Mouse (Mus musculus) hindbrain, embryonic 15.5 days (tissue): ENCODE measurements at regions not wholly inside any gene's neighbourhood (a gene's known extent, or its start where the extent isn't known, plus 50 kb on each side); places are given as distances from the start of the nearest gene placed in this dataset.
A peak's percentile ranks its signal among the peaks of the same experiment; 100 is the strongest.
"Not testable (repeated sequence)": the region's sequence is repeated elsewhere in the genome, so short reads cannot be mapped to it uniquely, and the experiment has no call there.

Source experiments
- ATAC-seq: fragments of 200-750 bp; cut with Nextera tagmentation; 2 replicates; pipeline ENCODE4 v1.8.0; 2017; ENCODE audit warnings: low read depth, moderate number of reproducible peaks, moderate TSS enrichment; ENCODE audit not compliant: low FRiP score
- H3K27ac ChIP-seq: fragments of 300-500 bp; sonication (generic); replicated peaks from 2 replicates; pipeline ENCODE4 v1.5.1; 2015; ENCODE audit warnings: mild to moderate bottlenecking, inconsistent platforms
- H3K27me3 ChIP-seq: fragments of 300-500 bp; sonication (generic); 2 replicates; pipeline ENCODE4 v1.6.1; 2015; ENCODE audit warnings: control low read depth, inconsistent platforms
- H3K36me3 ChIP-seq: fragments of 300-500 bp; sonication (generic); 2 replicates; pipeline ENCODE4 v1.6.1; 2015; ENCODE audit warnings: control low read depth, inconsistent platforms
- H3K4me1 ChIP-seq: fragments of 300-500 bp; sonication (generic); replicated peaks from 2 replicates; pipeline ENCODE4 v1.6.1; 2015; ENCODE audit warnings: control low read depth, inconsistent platforms
- H3K4me2 ChIP-seq: fragments of 300-500 bp; sonication (generic); 2 replicates; pipeline ENCODE4 v1.6.1; 2015; ENCODE audit warnings: moderate library complexity, mild to moderate bottlenecking, inconsistent platforms
- H3K4me3 ChIP-seq: fragments of 300-500 bp; sonication (generic); 2 replicates; pipeline ENCODE4 v1.5.1; 2015; ENCODE audit warnings: mild to moderate bottlenecking, inconsistent platforms
- H3K9ac ChIP-seq: fragments of 300-500 bp; sonication (generic); 2 replicates; pipeline ENCODE4 v1.6.1; 2015; ENCODE audit warnings: inconsistent platforms
- H3K9me3 ChIP-seq: fragments of 300-500 bp; sonication (generic); 2 replicates; pipeline ENCODE4 v1.6.1; 2016; ENCODE audit warnings: control low read depth, inconsistent platforms
- WGBS: fragments of 180-500 bp; shearing (Covaris S2); methylation state at CpG from one replicate; pipeline ENCODE4 v1.1.7; 2015; 5-methylcytosine and 5-hydroxymethylcytosine counted together

- Histone ChIP-seq H3K9ac (no peak overlapping the region), H3K27ac (no peak overlapping the region), H3K4me3 (no peak overlapping the region), H3K4me1 (no peaks in the 10 kb centered on the region), H3K4me2 (peak overlapping the region; percentile 31), H3K27me3 (no peaks in the 10 kb centered on the region), H3K36me3 (no peaks in the 10 kb centered on the region), H3K9me3 (no peaks in the 10 kb centered on the region)
- 47% methylated on average over 10 of the region's 10 CpGs for WGBS
- no peak for ATAC-seq
Observed at GRCm38 (mm10) chr10:23686969-23687368, 100.1 kb downstream of the Rps12 start.

- 91% methylated on average over 4 of the region's 4 CpGs for WGBS
- ATAC-seq: no peak
- Histone ChIP-seq H3K36me3 (no peaks in the 10 kb centered on the region), H3K9ac (no peak overlapping the region), H3K4me1 (no peaks in the 10 kb centered on the region), H3K4me3 (no peak overlapping the region), H3K9me3 (no peaks in the 10 kb centered on the region), H3K27me3 (no peaks in the 10 kb centered on the region), H3K27ac (no peak overlapping the region), H3K4me2 (no peak overlapping the region)
Observed at GRCm38 (mm10) chr10:23683078-23683477, 104.0 kb downstream of the Rps12 start.

GRCm38 (mm10) chr10:23675911-23676310, 111.2 kb downstream of the Rps12 start:
- ATAC-seq: no peak
- Histone ChIP-seq H3K9me3 (no peaks in the 10 kb centered on the region), H3K36me3 (no peaks in the 10 kb centered on the region), H3K27me3 (no peaks in the 10 kb centered on the region), H3K27ac (no peak overlapping the region), H3K4me2 (no peak overlapping the region), H3K4me1 (peaks cover 9% of the 10 kb centered on the region), H3K9ac (no peak overlapping the region), H3K4me3 (no peak overlapping the region)
- 41% methylated on average over 6 of the region's 6 CpGs for WGBS

- peaks cover 9% of the 10 kb centered on the region for H3K4me1 ChIP-seq
- WGBS: 15% methylated on average over 16 of the region's 16 CpGs
- no peak overlapping the region for H3K9ac ChIP-seq
- peak; percentile 90 for ATAC-seq
- H3K9me3 ChIP-seq: no peaks in the 10 kb centered on the region
- no peaks in the 10 kb centered on the region for H3K27me3 ChIP-seq
- peak overlapping the region; percentile 41 for H3K4me2 ChIP-seq
- H3K4me3 ChIP-seq: peak overlapping the region; percentile 10
- no peaks in the 10 kb centered on the region for H3K36me3 ChIP-seq
- H3K27ac ChIP-seq: peak overlapping the region; percentile 63
Observed at GRCm38 (mm10) chr10:23674633-23675515, 112.2 kb downstream of the Rps12 start.

GRCm38 (mm10) chr10:23672296-23672695, 114.8 kb downstream of the Rps12 start:
- ATAC-seq: no peak
- H3K4me2 ChIP-seq: no peak overlapping the region
- H3K27ac ChIP-seq: no peak overlapping the region
- no peaks in the 10 kb centered on the region for H3K27me3 ChIP-seq
- no peak overlapping the region for H3K4me3 ChIP-seq
- H3K4me1 ChIP-seq: peaks cover 9% of the 10 kb centered on the region
- 80% methylated on average over 4 of the region's 4 CpGs for WGBS
- H3K9ac ChIP-seq: no peak overlapping the region
- no peaks in the 10 kb centered on the region for H3K9me3 ChIP-seq
- no peaks in the 10 kb centered on the region for H3K36me3 ChIP-seq

- H3K4me1 ChIP-seq: peaks cover 9% of the 10 kb centered on the region
- 31% methylated on average over 8 of the region's 8 CpGs for WGBS
- H3K9ac ChIP-seq: no peak overlapping the region
Observed at GRCm38 (mm10) chr10:23671494-23671893, 115.6 kb downstream of the Rps12 start.

GRCm38 (mm10) chr10:23665916-23666315, 121.2 kb downstream of the Rps12 start:
- H3K4me3 ChIP-seq, H3K9me3 ChIP-seq, ATAC-seq, H3K4me2 ChIP-seq, H3K27me3 ChIP-seq, H3K27ac ChIP-seq, H3K4me1 ChIP-seq, H3K9ac ChIP-seq, H3K36me3 ChIP-seq: not testable (repeated sequence)
- WGBS: 91% methylated on average over 8 of the region's 8 CpGs

More at GRCm38 (mm10) chr10:23671494-23671893, 115.6 kb downstream of the Rps12 start:
- Histone ChIP-seq H3K27me3 (no peaks in the 10 kb centered on the region), H3K36me3 (no peaks in the 10 kb centered on the region), H3K4me3 (no peak overlapping the region), H3K27ac (no peak overlapping the region), H3K4me2 (no peak overlapping the region), H3K9me3 (no peaks in the 10 kb centered on the region)
- ATAC-seq: no peak

- no peak overlapping the region for H3K9ac ChIP-seq
- no peak overlapping the region for H3K4me2 ChIP-seq
- H3K9me3 ChIP-seq: no peaks in the 10 kb centered on the region
- no peak for ATAC-seq
- no peak overlapping the region for H3K27ac ChIP-seq
- WGBS: 83% methylated on average over 4 of the region's 4 CpGs
- H3K27me3 ChIP-seq: no peaks in the 10 kb centered on the region
- no peak overlapping the region for H3K4me3 ChIP-seq
- no peaks in the 10 kb centered on the region for H3K36me3 ChIP-seq
- H3K4me1 ChIP-seq: no peaks in the 10 kb centered on the region
Observed at GRCm38 (mm10) chr10:23626201-23626600, 160.9 kb downstream of the Rps12 start.

GRCm38 (mm10) chr10:23612030-23612429, 175.0 kb downstream of the Rps12 start:
- no peak overlapping the region for H3K4me3 ChIP-seq
- H3K9me3 ChIP-seq: no peaks in the 10 kb centered on the region
- no peak overlapping the region for H3K4me2 ChIP-seq
- H3K27ac ChIP-seq: no peak overlapping the region
- no peaks in the 10 kb centered on the region for H3K4me1 ChIP-seq
- no peaks in the 10 kb centered on the region for H3K36me3 ChIP-seq
- WGBS: 91% methylated on average over 2 of the region's 2 CpGs
- ATAC-seq: no peak
- no peak overlapping the region for H3K9ac ChIP-seq
- no peaks in the 10 kb centered on the region for H3K27me3 ChIP-seq

GRCm38 (mm10) chr10:23611183-23611582, 175.9 kb downstream of the Rps12 start:
- no peaks in the 10 kb centered on the region for H3K36me3 ChIP-seq
- 44% methylated on average over 9 of the region's 9 CpGs for WGBS
- no peak overlapping the region for H3K4me3 ChIP-seq
- H3K4me1 ChIP-seq: no peaks in the 10 kb centered on the region
- ATAC-seq: no peak
- H3K9me3 ChIP-seq: no peaks in the 10 kb centered on the region
- no peak overlapping the region for H3K4me2 ChIP-seq
- H3K27me3 ChIP-seq: no peaks in the 10 kb centered on the region
- H3K9ac ChIP-seq: no peak overlapping the region
- H3K27ac ChIP-seq: no peak overlapping the region

- H3K4me1 ChIP-seq: no peaks in the 10 kb centered on the region
- ATAC-seq: no peak
- WGBS: 89% methylated on average over 6 of the region's 6 CpGs
- no peak overlapping the region for H3K9ac ChIP-seq
- H3K27me3 ChIP-seq: no peaks in the 10 kb centered on the region
- no peak overlapping the region for H3K4me2 ChIP-seq
- H3K9me3 ChIP-seq: no peaks in the 10 kb centered on the region
- no peak overlapping the region for H3K27ac ChIP-seq
- H3K36me3 ChIP-seq: no peaks in the 10 kb centered on the region
- H3K4me3 ChIP-seq: no peak overlapping the region
Observed at GRCm38 (mm10) chr10:23610485-23610884, 176.6 kb downstream of the Rps12 start.

- peak overlapping the region; percentile 17; the same call in 1 of the 2 replicates for H3K4me2 ChIP-seq
- no peak overlapping the region for H3K9ac ChIP-seq
- no peaks in the 10 kb centered on the region for H3K27me3 ChIP-seq
- H3K27ac ChIP-seq: no peak overlapping the region
- ATAC-seq: no peak
- no peaks in the 10 kb centered on the region for H3K9me3 ChIP-seq
- no peak overlapping the region for H3K4me3 ChIP-seq
- no peaks in the 10 kb centered on the region for H3K36me3 ChIP-seq
- 68% methylated on average over 3 of the region's 3 CpGs for WGBS
- no peaks in the 10 kb centered on the region for H3K4me1 ChIP-seq
Observed at GRCm38 (mm10) chr10:23610046-23610445, 177.0 kb downstream of the Rps12 start.
